Mouse (Mus musculus) brain, embryonic 14.5 days (tissue): ENCODE measurements around the gene Riok1. TPM values are rescaled to one million over a fixed set of nuclear protein-coding genes. Genes with fewer than 3 reads are reported as not detected.

Experiments used
- DNase-seq: peaks from one replicate; pipeline ENCODE4 v3.0.0-alpha.2; 2011; ENCODE audit warnings: low read depth
- CTCF ChIP-seq: fragments of 200-500 bp; IDR thresholded peaks from 2 replicates; pipeline ENCODE4 v1.5.1; 2012; ENCODE audit warnings: inconsistent platforms, mild to moderate bottlenecking, moderate library complexity, borderline replicate concordance; ENCODE audit not compliant: insufficient read depth, insufficient read length; ENCODE audit errors: extremely low read depth
- POLR2A ChIP-seq: fragments of 200-500 bp; IDR thresholded peaks from 2 replicates; pipeline ENCODE4 v1.6.1; 2012; ENCODE audit warnings: mild to moderate bottlenecking, inconsistent platforms, borderline replicate concordance; ENCODE audit not compliant: poor library complexity, insufficient read depth, insufficient read length, severe bottlenecking; ENCODE audit errors: extremely low read depth
- polyA plus RNA-seq: library from polyadenylated mRNA; depleted of rRNA; stranded (reverse); fragments of >200 nt; gene quantifications from 2 replicates; pipeline ENCODE4 v1.2.3, GENCODE M21; 2012; rRNA removed

Riok1 gene
- polyA plus RNA-seq, 1 experiment, result 44.5 TPM

DNA sequence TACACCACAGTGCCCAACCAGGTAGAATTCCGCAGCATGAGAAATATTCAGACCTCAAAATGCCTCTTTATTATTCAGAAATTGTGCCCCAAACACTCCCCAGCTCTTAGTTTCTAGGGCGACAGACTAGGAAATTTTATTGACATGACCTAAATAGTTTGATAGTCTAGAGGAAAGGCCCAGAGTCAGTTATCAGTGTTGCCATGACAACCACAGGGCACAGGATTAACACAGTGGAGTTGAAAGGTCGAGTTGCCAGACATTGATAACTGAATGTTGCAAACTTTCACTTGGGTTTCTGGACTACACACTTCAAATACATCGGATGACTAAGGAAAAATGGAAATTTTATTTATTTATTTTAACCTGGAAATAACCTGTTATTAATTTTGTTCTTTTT lies 53.1 kb downstream of the Riok1 start:
- TF ChIP-seq POLR2A (no peak), CTCF (no peak)
- no peak for DNase-seq

- TF ChIP-seq POLR2A, result no peak
Measured at GRCm38 (mm10) chr13:38096207-38096606, 59.4 kb downstream of the Riok1 start.

GRCm38 (mm10) chr13:38103406-38103805 lies 66.6 kb downstream of the Riok1 start:
- no peak for DNase-seq
- TF ChIP-seq CTCF (no peak), POLR2A (no peak)

More at GRCm38 (mm10) chr13:38096207-38096606, 59.4 kb downstream of the Riok1 start:
- DNase-seq, result no peak

GRCm38 (mm10) chr13:38104501-38104900 lies 67.7 kb downstream of the Riok1 start:
- TF ChIP-seq CTCF (no peak), POLR2A (no peak)
- DNase-seq, result no peak

DNA sequence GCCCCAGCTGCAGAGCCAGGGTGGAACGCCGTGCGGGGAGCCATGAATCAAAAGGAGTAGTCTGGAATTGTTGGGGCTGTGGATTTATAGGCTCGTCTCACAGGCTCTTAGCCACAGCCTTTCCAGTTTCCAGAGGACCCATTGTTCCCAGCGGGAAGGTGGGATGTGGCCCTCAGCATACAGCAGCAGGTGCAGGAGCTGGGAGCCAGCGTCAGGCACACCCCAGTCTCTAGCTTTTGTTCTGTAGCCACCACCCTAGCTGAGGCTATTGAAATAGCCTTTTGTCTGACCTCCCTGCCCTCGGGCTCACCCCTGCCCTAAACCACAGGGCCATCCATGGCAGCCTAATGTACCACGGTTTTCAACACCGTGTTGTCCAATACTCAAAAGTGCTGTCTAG lies 72.3 kb downstream of the Riok1 start:
- TF ChIP-seq CTCF (no peak), POLR2A (no peak)
- no peak for DNase-seq

Other genes starting within 250 kb of the Riok1 start
- gene Ssr1, start 42.8 kb upstream of the Riok1 start, polyA plus RNA-seq, result 16.7 and 23.9 TPM in 2 replicates
- 0.81 and 1.2 TPM in 2 replicates for gene Cage1, start 74 bp downstream of the Riok1 start, polyA plus RNA-seq
- gene Dsp, start 114.3 kb downstream of the Riok1 start, polyA plus RNA-seq, result 1.6 and 2.2 TPM in 2 replicates
- gene Snrnp48, start 167.9 kb downstream of the Riok1 start, polyA plus RNA-seq, result 37.5 and 37.6 TPM in 2 replicates